Mouse (Mus musculus) spleen, adult 12 weeks (tissue): ENCODE data around the gene Hist1h4a.
A peak's percentile ranks its signal among the peaks of the same experiment; 100 is the strongest.
"Not testable (repeated sequence)": the region's sequence is repeated elsewhere in the genome, so short reads cannot be mapped to it uniquely, and the experiment has no call there.

Experiments used
- DNase-seq: peaks from one replicate; pipeline ENCODE4 v3.0.0; 2022; ENCODE audit warnings: low spot score

Gene Hist1h4a

DNA sequence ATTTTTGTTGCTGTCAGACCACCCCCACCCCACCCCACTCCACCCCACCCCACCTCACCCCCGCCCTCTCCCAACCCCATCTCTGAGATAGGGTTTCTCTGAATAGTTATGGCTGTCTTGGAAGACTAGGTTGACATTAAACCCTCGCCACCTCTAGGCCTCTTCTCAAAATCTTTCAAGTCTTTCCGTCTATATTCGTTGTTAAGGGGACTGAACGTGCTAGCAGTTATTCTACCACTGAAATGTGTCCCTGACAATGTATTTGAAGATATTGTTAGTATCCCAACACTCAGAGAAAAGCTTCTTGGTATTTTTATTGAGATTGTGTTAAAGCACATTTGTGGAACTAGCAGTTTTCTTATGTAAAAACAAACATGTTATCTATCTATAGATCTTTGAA, 20.1 kb downstream of the Hist1h4a start:
- no peak for DNase-seq

DNA sequence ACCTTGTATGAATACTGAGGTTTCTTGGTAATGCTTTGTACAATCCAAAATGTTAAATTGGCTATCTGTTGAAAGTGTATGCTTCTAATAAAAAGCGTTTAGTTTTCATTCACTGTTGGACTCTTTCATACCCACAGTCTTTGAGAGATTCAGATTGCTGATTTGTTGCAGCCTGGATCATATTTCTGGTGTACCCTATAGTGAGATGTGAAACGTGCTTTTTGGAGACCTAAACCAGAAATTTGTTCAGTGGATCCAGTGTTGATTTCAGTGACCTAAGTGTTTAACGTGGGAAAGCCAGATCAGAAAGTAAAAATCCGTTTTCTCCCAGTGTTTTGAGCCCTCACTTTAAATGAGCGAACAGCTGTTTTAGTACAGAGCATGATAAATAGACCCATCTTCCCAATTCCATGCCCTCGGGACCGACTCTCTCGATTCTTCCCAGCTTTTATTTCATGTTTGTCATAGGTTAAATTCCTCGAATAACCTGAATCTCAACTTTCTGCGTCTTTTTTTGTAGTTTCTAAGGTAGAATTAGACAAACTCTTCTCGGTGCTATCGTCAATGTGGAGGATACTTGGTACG, 20.7 kb downstream of the Hist1h4a start:
- no peak for DNase-seq

DNA sequence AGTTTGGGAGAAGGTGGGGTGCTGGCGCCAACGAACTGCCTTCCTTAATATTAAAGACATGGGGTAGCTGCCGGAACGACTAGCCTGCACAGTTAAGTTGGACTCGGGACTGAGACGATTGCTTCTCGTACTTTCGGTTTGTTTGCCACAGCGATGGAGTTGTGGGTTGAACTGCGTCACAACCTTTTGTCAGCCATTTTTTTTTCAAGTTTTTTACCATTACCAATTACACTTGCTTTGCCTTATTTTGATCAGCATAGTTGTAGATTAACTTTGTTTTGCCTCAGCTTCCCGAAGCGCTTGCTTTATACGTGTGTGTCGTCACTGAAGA, 21.1 kb downstream of the Hist1h4a start:
- DNase-seq, result no peak

GRCm38 (mm10) chr13:23739069-23739921, 21.7 kb downstream of the Hist1h4a start:
- peak; percentile 91 for DNase-seq

- peak; percentile 98 for DNase-seq
Observed at GRCm38 (mm10) chr13:23738677-23739068, 22.4 kb downstream of the Hist1h4a start, which contains the start of gene Hist1h1c. TSS of gene Hist1h1c (plus strand) at chr13:23738808.

DNA sequence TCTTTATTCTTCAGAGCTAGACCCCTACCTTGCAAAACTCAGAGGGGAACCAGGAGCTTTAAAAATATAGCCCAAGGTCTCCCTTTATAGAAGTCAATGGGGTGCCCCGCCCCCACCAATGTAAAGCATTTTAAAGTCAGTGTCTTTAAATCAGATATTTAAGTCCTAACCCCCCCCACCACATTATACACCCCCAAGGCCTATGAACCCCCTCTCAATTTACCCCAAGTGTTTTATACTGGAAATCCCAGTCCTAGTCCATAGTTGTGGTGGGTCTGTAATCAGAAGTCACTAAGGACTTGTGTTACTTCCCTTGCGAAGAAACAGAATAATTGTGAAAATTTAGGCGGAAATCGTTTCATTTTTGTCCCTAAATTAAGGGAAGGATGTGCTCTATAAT, 23.0 kb downstream of the Hist1h4a start:
- no peak for DNase-seq

- DNase-seq, result no peak
Observed at GRCm38 (mm10) chr13:23737091-23737490, 23.9 kb downstream of the Hist1h4a start.

DNA sequence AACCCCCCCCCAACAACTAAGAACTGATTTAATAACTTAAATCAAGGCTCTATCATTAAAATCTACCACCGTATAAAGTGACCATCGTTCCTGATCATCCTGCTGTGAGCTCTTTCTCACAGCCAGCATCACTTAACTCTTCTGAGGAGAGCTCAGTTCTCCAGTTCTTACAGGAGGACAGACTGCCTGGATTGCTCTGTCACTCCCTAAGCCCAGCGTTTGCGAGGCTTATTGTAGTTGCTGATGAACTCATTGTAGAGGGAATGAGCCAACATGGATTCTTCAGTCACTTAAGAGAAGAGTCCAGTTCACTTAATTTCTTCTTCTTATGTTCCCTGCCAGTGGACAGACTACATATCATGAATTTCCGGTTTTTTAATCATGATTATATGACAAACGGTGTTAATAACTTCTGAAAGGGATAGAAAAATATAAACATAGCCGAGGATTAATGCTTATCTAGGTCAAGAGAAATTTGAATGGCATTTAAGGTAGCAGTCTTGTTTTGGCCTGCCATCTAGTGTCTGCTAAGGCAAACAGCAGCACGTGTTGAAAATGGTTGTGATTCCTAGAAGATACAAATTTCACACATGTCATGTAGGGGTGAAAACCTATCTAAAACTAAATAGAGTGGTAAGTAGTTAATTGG, 28.8 kb downstream of the Hist1h4a start:
- no peak for DNase-seq

- no peak for DNase-seq
Observed at GRCm38 (mm10) chr13:23730479-23730878, 30.6 kb downstream of the Hist1h4a start.

DNA sequence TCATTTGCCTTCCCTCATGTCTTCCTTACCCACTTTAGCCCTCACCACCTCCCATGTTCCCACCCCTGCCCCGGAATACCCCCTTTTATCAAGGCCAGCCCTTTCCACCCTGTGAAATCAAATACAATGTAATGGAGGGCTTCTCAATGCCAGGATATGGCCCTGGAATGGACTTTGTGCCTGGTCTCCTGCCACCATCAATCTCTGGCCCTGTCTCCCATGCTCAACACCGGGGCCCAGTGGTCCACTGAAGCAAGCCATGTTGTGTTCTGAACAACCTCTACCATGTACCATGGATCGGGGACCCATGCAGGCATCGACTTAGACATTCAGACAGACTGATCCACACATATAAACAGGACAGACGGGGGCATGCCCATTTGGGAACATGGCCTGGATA, 31.3 kb downstream of the Hist1h4a start:
- DNase-seq, result no peak

DNA sequence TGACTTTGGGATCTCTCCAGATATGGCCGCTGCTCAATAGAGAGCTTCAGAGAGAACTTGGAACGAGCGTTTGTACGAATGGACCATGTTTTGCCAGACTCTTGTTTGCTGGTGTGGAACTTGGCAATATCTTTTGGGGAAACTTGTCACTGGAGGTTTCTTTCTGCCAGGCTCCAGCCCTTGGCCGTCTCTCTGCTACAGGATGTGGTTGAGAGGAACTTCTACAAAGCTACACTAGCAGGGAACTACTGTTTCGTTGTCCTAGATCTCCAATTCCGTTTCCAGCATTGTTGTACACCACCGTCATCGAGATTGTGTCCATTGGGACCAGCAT, 31.9 kb downstream of the Hist1h4a start:
- no peak for DNase-seq

GRCm38 (mm10) chr13:23728472-23729191, 32.4 kb downstream of the Hist1h4a start:
- no peak for DNase-seq

DNA sequence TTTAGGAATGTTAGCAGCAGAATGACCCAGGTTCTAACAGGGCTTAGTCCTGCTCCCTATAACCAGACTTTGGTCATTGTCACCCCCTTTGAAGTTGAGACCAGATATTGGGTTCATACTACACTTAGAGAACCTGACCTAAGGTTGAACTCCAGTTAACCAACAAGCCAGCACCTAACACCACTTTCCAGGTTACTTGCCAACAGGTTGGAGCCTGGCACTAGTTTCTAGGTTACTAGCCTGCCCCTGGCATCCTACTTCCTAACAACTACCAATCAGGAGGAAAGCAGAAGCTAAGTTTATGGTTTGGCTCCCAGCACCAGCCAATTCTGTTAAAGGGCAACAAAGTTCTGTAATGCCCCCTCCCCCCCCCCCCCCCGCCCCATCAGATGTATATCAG, 35.8 kb downstream of the Hist1h4a start:
- DNase-seq, result no peak

DNA sequence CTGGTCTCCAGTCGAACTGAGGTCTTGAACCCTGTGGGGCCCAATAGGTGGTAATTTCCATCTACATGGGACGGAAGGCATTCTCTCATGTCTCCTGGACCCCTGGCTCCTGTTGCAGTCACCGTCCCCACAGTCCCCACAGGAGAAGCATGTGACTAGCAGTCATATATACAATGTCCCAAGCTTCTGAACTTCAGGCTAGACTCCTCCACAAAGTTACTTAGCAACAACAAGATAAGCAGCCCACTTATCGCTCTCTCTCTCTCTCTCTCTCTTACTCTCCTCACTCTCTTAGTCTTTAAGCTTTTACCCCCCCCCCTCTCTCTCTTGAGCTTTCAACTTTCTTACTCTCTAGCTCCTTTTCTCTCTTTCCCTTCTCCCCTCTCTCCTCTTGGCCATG, 36.8 kb downstream of the Hist1h4a start:
- no peak for DNase-seq

- not testable (repeated sequence) for DNase-seq
Observed at GRCm38 (mm10) chr13:23717593-23718245, 43.3 kb downstream of the Hist1h4a start.

DNA sequence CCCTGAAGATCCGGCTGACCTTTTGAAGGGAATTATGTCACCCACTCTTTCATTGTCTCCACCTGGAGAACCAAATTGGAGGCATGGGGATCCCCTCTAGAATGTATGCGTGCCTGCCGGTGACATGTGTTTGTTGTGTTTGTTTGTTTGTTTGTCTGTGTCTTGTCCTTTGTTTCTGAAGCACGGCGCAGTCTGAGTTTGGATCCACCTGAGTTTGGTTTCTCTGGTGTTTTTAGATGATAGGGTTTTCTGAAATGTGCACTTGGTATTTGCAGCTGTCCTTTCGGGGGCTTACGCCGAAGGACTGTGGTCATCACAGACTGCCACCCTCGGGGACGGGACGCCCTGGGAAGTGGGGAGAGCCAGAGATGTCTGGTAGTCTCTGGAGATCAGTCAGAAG, 43.9 kb downstream of the Hist1h4a start:
- no peak for DNase-seq

DNA sequence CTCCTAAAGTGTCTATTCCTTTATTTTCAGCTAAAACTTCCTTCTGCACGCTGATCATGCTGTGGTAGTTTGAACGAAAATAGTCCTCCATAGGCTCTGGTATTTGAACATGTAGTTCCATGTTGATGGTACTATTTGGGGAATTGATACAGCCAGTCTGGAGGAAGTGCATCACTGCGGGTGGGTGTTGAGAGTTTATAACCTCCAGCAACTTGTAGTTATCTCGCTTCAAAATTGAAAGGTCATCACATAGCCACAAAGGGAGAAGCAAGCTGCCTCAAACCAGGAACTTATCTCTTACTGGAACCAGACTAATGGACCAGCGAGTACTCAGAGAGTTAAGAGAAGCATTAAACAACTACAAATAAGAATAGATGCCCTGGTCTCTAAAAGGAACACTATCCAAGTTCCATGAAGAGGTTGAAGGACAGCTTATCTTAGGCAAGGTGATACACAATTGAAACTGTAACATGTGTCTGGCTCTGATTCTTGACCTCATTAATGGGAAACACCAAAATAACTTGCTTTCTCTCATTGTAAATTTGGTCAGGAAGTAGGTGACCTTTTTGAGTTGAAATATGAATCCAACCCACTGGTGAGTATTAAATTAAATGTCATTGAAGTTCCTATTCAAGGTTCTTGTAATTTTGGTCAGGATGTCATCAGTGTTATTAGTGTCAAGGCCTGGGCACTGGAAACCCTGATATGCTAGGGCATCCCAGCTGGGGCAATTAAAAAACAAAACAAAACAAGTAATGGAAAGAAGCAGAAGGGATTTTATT, 44.6 kb downstream of the Hist1h4a start:
- DNase-seq, result no peak
